Mouse (Mus musculus): Measurements from ENCODE around the gene Nt5c. TPM values are rescaled to one million over a fixed set of nuclear protein-coding genes. Genes with fewer than 3 reads are reported as not detected.
A peak's percentile ranks its signal among the peaks of the same experiment; 100 is the strongest.

Gene Nt5c
- polyA plus RNA-seq, 1 experiment: 145 TPM

GRCm38 (mm10) chr11:115492387-115492786 lies 725 bp upstream of the Nt5c start:
- no peak for TF ChIP-seq CTCF (IDR thresholded peaks at IDR 0.05; ENCODE audit: borderline replicate concordance, control insufficient read depth, extremely low read depth, insufficient read depth, low read length, poor library complexity)
- TF ChIP-seq POLR2A (IDR thresholded peaks at IDR 0.05; ENCODE audit: control insufficient read depth, extremely low read depth, insufficient read depth, low read length, poor library complexity): no peak
- Histone ChIP-seq H3K4me3 (ENCODE audit: control insufficient read depth, insufficient read depth, low read length) (no peak overlapping the region), H3K36me3 (ENCODE audit: control insufficient read depth, insufficient read depth, low read length) (peaks cover 23% of the 10 kb centered on the region), H3K27me3 (ENCODE audit: control insufficient read depth, insufficient read depth, low read length) (no peaks in the 10 kb centered on the region), H3K4me1 (replicated peaks; ENCODE audit: control insufficient read depth, insufficient read depth, low read length) (peaks cover 14% of the 10 kb centered on the region), H3K27ac (ENCODE audit: control insufficient read depth, insufficient read depth, low read length) (no peak overlapping the region)
- no peak for DNase-seq
- WGBS: 40% methylated on average over 6 of the region's 6 CpGs

- peaks cover 14% of the 10 kb centered on the region for H3K4me1 ChIP-seq (replicated peaks; ENCODE audit: control insufficient read depth, insufficient read depth, low read length)
- WGBS: 53% methylated on average over 25 of the region's 25 CpGs
- peak overlapping the region; percentile 79 for H3K4me3 ChIP-seq (ENCODE audit: control insufficient read depth, insufficient read depth, low read length)
- no peak for TF ChIP-seq POLR2A (IDR thresholded peaks at IDR 0.05; ENCODE audit: control insufficient read depth, extremely low read depth, insufficient read depth, low read length, poor library complexity)
- TF ChIP-seq CTCF (IDR thresholded peaks at IDR 0.05; ENCODE audit: borderline replicate concordance, control insufficient read depth, extremely low read depth, insufficient read depth, low read length, poor library complexity): no peak
- H3K36me3 ChIP-seq (ENCODE audit: control insufficient read depth, insufficient read depth, low read length): peaks cover 16% of the 10 kb centered on the region
- no peak for DNase-seq
- H3K27ac ChIP-seq (ENCODE audit: control insufficient read depth, insufficient read depth, low read length): no peak overlapping the region
- H3K27me3 ChIP-seq (ENCODE audit: control insufficient read depth, insufficient read depth, low read length): no peaks in the 10 kb centered on the region
These were observed 964 bp downstream of the Nt5c start for GRCm38 (mm10) chr11:115490441-115491355.

DNA sequence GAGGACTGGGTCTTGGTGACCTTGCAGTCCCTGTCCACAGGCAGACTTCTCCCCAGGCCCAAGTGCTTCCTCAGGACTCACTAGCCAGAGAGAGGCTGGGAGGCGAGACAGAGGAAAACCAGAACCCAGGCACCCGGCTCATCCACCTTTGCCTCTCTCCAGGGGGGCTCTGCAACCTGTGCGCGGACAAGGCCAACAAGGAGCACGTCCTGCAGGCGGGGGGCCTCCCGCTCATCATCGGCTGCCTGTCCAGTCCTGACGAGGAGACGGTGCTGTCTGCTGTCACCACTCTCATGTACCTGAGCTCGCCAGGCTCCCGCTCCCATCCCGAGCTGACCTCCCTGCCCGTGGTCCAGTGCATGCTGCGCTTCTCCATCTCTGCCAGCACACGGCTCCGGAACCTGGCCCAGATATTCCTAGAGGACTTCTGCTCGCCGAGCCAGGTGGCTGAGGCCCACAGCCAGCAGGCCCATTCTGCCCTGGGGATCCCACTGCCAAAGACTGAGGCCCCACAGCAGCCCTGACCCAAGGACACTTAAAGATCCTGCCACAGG lies 3.0 kb downstream of the Nt5c start:
- Histone ChIP-seq H3K36me3 (ENCODE audit: control insufficient read depth, insufficient read depth, low read length) (peaks cover 28% of the 10 kb centered on the region), H3K4me3 (ENCODE audit: control insufficient read depth, insufficient read depth, low read length) (no peak overlapping the region), H3K4me1 (replicated peaks; ENCODE audit: control insufficient read depth, insufficient read depth, low read length) (peaks cover 14% of the 10 kb centered on the region), H3K27me3 (ENCODE audit: control insufficient read depth, insufficient read depth, low read length) (no peaks in the 10 kb centered on the region), H3K27ac (ENCODE audit: control insufficient read depth, insufficient read depth, low read length) (no peak overlapping the region)
- no peak for TF ChIP-seq CTCF (IDR thresholded peaks at IDR 0.05; ENCODE audit: borderline replicate concordance, control insufficient read depth, extremely low read depth, insufficient read depth, low read length, poor library complexity)
- TF ChIP-seq POLR2A (IDR thresholded peaks at IDR 0.05; ENCODE audit: control insufficient read depth, extremely low read depth, insufficient read depth, low read length, poor library complexity): no peak
- 94% methylated on average over 19 of the region's 19 CpGs for WGBS
- no peak for DNase-seq

DNA sequence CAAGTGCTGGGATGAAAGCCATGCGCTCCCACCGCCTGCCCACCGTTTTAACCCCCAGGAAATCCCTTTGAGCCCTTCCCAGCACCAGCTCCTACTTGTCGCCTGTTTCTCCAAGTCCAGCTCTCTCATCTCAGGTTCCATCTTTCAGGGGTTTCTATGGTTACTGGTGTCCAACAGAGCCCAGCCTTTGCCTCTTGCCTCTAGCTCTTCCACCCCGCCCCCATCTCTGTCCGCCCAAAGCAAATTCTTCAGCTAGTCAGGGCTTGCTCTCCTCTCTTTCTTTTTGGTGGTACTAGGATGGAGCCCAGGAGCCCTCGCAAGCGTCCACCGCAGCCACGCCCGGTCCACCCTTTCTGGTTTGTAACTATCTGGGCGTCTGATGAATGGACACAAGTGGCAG lies 6.5 kb downstream of the Nt5c start:
- Histone ChIP-seq H3K27ac (ENCODE audit: control insufficient read depth, insufficient read depth, low read length) (no peak overlapping the region), H3K36me3 (ENCODE audit: control insufficient read depth, insufficient read depth, low read length) (peaks cover 28% of the 10 kb centered on the region), H3K27me3 (ENCODE audit: control insufficient read depth, insufficient read depth, low read length) (no peaks in the 10 kb centered on the region), H3K4me1 (replicated peaks; ENCODE audit: control insufficient read depth, insufficient read depth, low read length) (peaks cover 14% of the 10 kb centered on the region), H3K4me3 (ENCODE audit: control insufficient read depth, insufficient read depth, low read length) (no peak overlapping the region)
- no peak for DNase-seq
- no peak for TF ChIP-seq CTCF (IDR thresholded peaks at IDR 0.05; ENCODE audit: borderline replicate concordance, control insufficient read depth, extremely low read depth, insufficient read depth, low read length, poor library complexity)
- TF ChIP-seq POLR2A (IDR thresholded peaks at IDR 0.05; ENCODE audit: control insufficient read depth, extremely low read depth, insufficient read depth, low read length, poor library complexity): no peak
- 96% methylated on average over 12 of the region's 12 CpGs for WGBS

GRCm38 (mm10) chr11:115483726-115484125 lies 7.9 kb downstream of the Nt5c start:
- peaks cover 21% of the 10 kb centered on the region for H3K36me3 ChIP-seq (ENCODE audit: control insufficient read depth, insufficient read depth, low read length)
- WGBS: 24% methylated on average over 6 of the region's 6 CpGs
- no peaks in the 10 kb centered on the region for H3K27me3 ChIP-seq (ENCODE audit: control insufficient read depth, insufficient read depth, low read length)
- no peak overlapping the region for H3K27ac ChIP-seq (ENCODE audit: control insufficient read depth, insufficient read depth, low read length)
- H3K4me1 ChIP-seq (replicated peaks; ENCODE audit: control insufficient read depth, insufficient read depth, low read length): peaks cover 16% of the 10 kb centered on the region
- peak; percentile 81 for DNase-seq
- TF ChIP-seq POLR2A (IDR thresholded peaks at IDR 0.05; ENCODE audit: control insufficient read depth, extremely low read depth, insufficient read depth, low read length, poor library complexity): no peak
- no peak for TF ChIP-seq CTCF (IDR thresholded peaks at IDR 0.05; ENCODE audit: borderline replicate concordance, control insufficient read depth, extremely low read depth, insufficient read depth, low read length, poor library complexity)
- no peak overlapping the region for H3K4me3 ChIP-seq (ENCODE audit: control insufficient read depth, insufficient read depth, low read length)

DNA sequence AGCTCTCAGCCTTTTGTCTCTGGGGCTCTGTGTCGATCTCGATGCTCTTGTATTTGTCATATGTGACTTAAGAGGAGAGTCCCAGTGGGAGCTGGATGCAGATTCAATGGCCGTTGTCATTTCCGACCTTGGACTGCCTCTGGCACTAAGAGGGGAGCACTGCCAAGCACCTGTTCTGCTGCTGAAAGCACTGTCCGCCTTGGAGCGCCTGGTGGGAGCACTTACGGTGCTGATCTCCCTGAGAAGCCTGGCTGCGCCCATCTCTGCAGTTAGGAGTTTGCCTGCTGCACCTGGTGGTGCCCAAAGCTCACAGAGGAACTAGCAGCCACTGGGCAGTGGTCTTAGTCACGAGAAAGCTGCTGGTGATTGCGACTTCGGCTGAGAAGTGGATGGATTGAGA lies 8.4 kb downstream of the Nt5c start:
- WGBS: 90% methylated on average over 11 of the region's 11 CpGs
- no peak overlapping the region for H3K4me3 ChIP-seq (ENCODE audit: control insufficient read depth, insufficient read depth, low read length)
- H3K36me3 ChIP-seq (ENCODE audit: control insufficient read depth, insufficient read depth, low read length): peaks cover 19% of the 10 kb centered on the region

More for the DNA sequence above, 8.4 kb downstream of the Nt5c start:
- DNase-seq: no peak
- no peak overlapping the region for H3K27ac ChIP-seq (ENCODE audit: control insufficient read depth, insufficient read depth, low read length)
- no peaks in the 10 kb centered on the region for H3K27me3 ChIP-seq (ENCODE audit: control insufficient read depth, insufficient read depth, low read length)
- H3K4me1 ChIP-seq (replicated peaks; ENCODE audit: control insufficient read depth, insufficient read depth, low read length): peaks cover 20% of the 10 kb centered on the region
- no peak for TF ChIP-seq POLR2A (IDR thresholded peaks at IDR 0.05; ENCODE audit: control insufficient read depth, extremely low read depth, insufficient read depth, low read length, poor library complexity)
- TF ChIP-seq CTCF (IDR thresholded peaks at IDR 0.05; ENCODE audit: borderline replicate concordance, control insufficient read depth, extremely low read depth, insufficient read depth, low read length, poor library complexity): no peak
